ENCODE assay signal across 20 mouse cellular contexts in genomic region chr10:87872854-87873253, GRCm38 (mm10). TPM values are rescaled to one million over a fixed set of nuclear protein-coding genes. Genes with fewer than 3 reads are reported as not detected.
DNase-seq lines count a peak whose midpoint lies in the region; ATAC-seq lines count a peak whose summit lies in the region.
"Had no signal": no experiment of that assay in that cellular context is flagged by ENCODE, and none has a peak within 500 bp of the region (broad histone marks: within the 10 kb centered on the region; RNA-seq: fewer than 3 reads in every experiment).

No protein-coding gene starts in this region.

- H3K36me3 ChIP-seq in heart, embryonic 15.5 days, result no peaks in the 10 kb centered on the region
- no peaks in the 10 kb centered on the region for H3K36me3 ChIP-seq in midbrain, embryonic 14.5 days (ENCODE audit: control insufficient read depth, insufficient read depth, low read length)
- no peaks in the 10 kb centered on the region for H3K36me3 ChIP-seq in midbrain, embryonic 11.5 days (ENCODE audit: control insufficient read depth, insufficient read depth, low read length)
- H3K36me3 ChIP-seq: embryonic facial prominence, embryonic 15.5 days; midbrain, embryonic 12.5 days; neural tube, embryonic 15.5 days had no signal

- H3K4me2 ChIP-seq in heart, embryonic 15.5 days, result peak overlapping the region; percentile 36; the same call in 1 of the 2 replicates
- H3K4me2 ChIP-seq in midbrain, embryonic 14.5 days (ENCODE audit: low read length), result no peak overlapping the region
- H3K4me2 ChIP-seq in midbrain, embryonic 11.5 days, result no peak overlapping the region
- H3K4me2 ChIP-seq: embryonic facial prominence, embryonic 15.5 days; midbrain, embryonic 12.5 days; neural tube, embryonic 15.5 days had no signal

- intact Hi-C loops in heart, postnatal 14 days (cut with DNase I), result no loop called here

- no peak for DNase-seq in heart, postnatal 14 days
- DNase-seq in kidney, adult 9 months, result peak; percentile 37
- no peak for DNase-seq in kidney, postnatal 10 days
- DNase-seq in midbrain, embryonic 14.5 days, result peak; percentile 36
- no peak for DNase-seq in midbrain, embryonic 11.5 days (ENCODE audit: low spot score, missing footprints)
- no peak for DNase-seq in cerebellum, postnatal 10 days
- DNase-seq: cerebellum, adult 2 months; gastrocnemius, adult 2 months; liver; lung, adult 18-20 months; spleen, adult 18-20 months; thymus, adult 18-20 months; thymus, postnatal 4 days had no signal

- peaks cover 19% of the 10 kb centered on the region for H3K4me1 ChIP-seq in heart, embryonic 15.5 days (replicated peaks)
- no peaks in the 10 kb centered on the region for H3K4me1 ChIP-seq in midbrain, embryonic 14.5 days (ENCODE audit: control insufficient read depth, insufficient read depth, low read length)
- no peaks in the 10 kb centered on the region for H3K4me1 ChIP-seq in midbrain, embryonic 11.5 days (ENCODE audit: control insufficient read depth, insufficient read depth, low read length)
- H3K4me1 ChIP-seq: midbrain, embryonic 12.5 days had no signal

- no peak for ATAC-seq in heart, embryonic 15.5 days (replicated peaks; ENCODE audit: insufficient number of reproducible peaks, insufficient read depth, low FRiP score, low read depth)
- ATAC-seq in midbrain, embryonic 14.5 days (ENCODE audit: low FRiP score, low TSS enrichment), result no peak
- no peak for ATAC-seq in midbrain, embryonic 11.5 days (ENCODE audit: low FRiP score)
- ATAC-seq: inflammation-experienced regulatory T-cells, adult 6 months had no signal

- no peaks in the 10 kb centered on the region for H3K27me3 ChIP-seq in heart, embryonic 15.5 days
- no peaks in the 10 kb centered on the region for H3K27me3 ChIP-seq in midbrain, embryonic 14.5 days (ENCODE audit: control insufficient read depth, insufficient read depth, low read length)
- no peaks in the 10 kb centered on the region for H3K27me3 ChIP-seq in midbrain, embryonic 11.5 days (ENCODE audit: control insufficient read depth, insufficient read depth, low read length)
- H3K27me3 ChIP-seq: embryonic facial prominence, embryonic 15.5 days; midbrain, embryonic 12.5 days; neural tube, embryonic 15.5 days had no signal

- H3K9me3 ChIP-seq in heart, embryonic 15.5 days (replicated peaks), result no peaks in the 10 kb centered on the region
- no peaks in the 10 kb centered on the region for H3K9me3 ChIP-seq in midbrain, embryonic 14.5 days (ENCODE audit: control insufficient read depth, low read length)
- H3K9me3 ChIP-seq in midbrain, embryonic 11.5 days (ENCODE audit: control insufficient read depth, low read length), result no peaks in the 10 kb centered on the region
- H3K9me3 ChIP-seq: embryonic facial prominence, embryonic 15.5 days; midbrain, embryonic 12.5 days; neural tube, embryonic 15.5 days had no signal

- peak overlapping the region; percentile 75 for H3K27ac ChIP-seq in heart, embryonic 15.5 days
- no peak overlapping the region for H3K27ac ChIP-seq in midbrain, embryonic 14.5 days (replicated peaks; ENCODE audit: low read depth, low read length)
- H3K27ac ChIP-seq in midbrain, embryonic 11.5 days (ENCODE audit: low read depth, low read length), result no peak overlapping the region
- H3K27ac ChIP-seq: embryonic facial prominence, embryonic 15.5 days; gastrocnemius, adult 2 months; macrophage; midbrain, embryonic 12.5 days; neural tube, embryonic 15.5 days had no signal

- WGBS in heart, embryonic 15.5 days, result 58% methylated on average over 5 of the region's 5 CpGs
- 65% methylated on average over 5 of the region's 5 CpGs for WGBS in midbrain, embryonic 14.5 days
- WGBS in midbrain, embryonic 11.5 days, result 79% methylated on average over 5 of the region's 5 CpGs

- H3K4me3 ChIP-seq in heart, embryonic 15.5 days, result no peak overlapping the region
- no peak overlapping the region for H3K4me3 ChIP-seq in midbrain, embryonic 14.5 days (replicated peaks; ENCODE audit: low read depth, low read length)
- H3K4me3 ChIP-seq in midbrain, embryonic 11.5 days (ENCODE audit: low read depth, low read length), result no peak overlapping the region
- H3K4me3 ChIP-seq: embryonic facial prominence, embryonic 15.5 days; gastrocnemius, adult 2 months; midbrain, embryonic 12.5 days; neural tube, embryonic 15.5 days had no signal

- H3K9ac ChIP-seq in heart, embryonic 15.5 days, result no peak overlapping the region
- H3K9ac ChIP-seq in midbrain, embryonic 14.5 days (replicated peaks; ENCODE audit: low read length), result no peak overlapping the region
- no peak overlapping the region for H3K9ac ChIP-seq in midbrain, embryonic 11.5 days (ENCODE audit: low read length)
- H3K9ac ChIP-seq: embryonic facial prominence, embryonic 15.5 days; midbrain, embryonic 12.5 days; neural tube, embryonic 15.5 days had no signal

RNA-seq across cellular contexts. Expression of gene Igf1, which starts 14.8 kb away (rescaled TPM):
- polyA plus RNA-seq in heart, embryonic 15.5 days (2015; fragmentation: Nextera tagmentation; extraction: Ambion mirVana), result 35.2 and 48.0 TPM in 2 replicates
- 10 to 100 TPM; 26.7 to 28.4 TPM for total RNA-seq in heart, postnatal 14 days (2021)
- 9.7 and 10.4 TPM in 2 replicates for polyA plus RNA-seq in midbrain, embryonic 14.5 days (2014; fragmentation: Nextera tagmentation; extraction: Ambion mirVana)
- 16.7 and 20.8 TPM in 2 replicates for polyA plus RNA-seq in midbrain, embryonic 11.5 days (2014; fragmentation: Nextera tagmentation; extraction: Ambion mirVana)
- total RNA-seq: granulocyte monocyte progenitor cell, adult 5-6 weeks had no signal

Comparison
In these comparisons a context has a peak if more than half of its experiments do, and no peak if none do; other contexts are left out.
1. DNase-seq: peak in kidney, adult 9 months (single experiment) and midbrain, embryonic 14.5 days (single experiment); none in heart, postnatal 14 days (0 of 2), kidney, postnatal 10 days (single experiment), midbrain, embryonic 11.5 days (single experiment) and cerebellum, postnatal 10 days (0 of 2).